Mouse (Mus musculus) erythroblast, embryonic 14.5 days (primary cell): Measurements from ENCODE around the gene Sox30.

Experiments
- GATA1 ChIP-seq: IDR thresholded peaks from 2 replicates; pipeline ENCODE4 v1.6.1; 2012; ENCODE audit warnings: low read length, inconsistent platforms, mixed read lengths
- TAL1 ChIP-seq: IDR thresholded peaks from 3 replicates; pipeline ENCODE4 v1.6.1; 2012; ENCODE audit warnings: low read length, inconsistent platforms, mixed read lengths

DNA sequence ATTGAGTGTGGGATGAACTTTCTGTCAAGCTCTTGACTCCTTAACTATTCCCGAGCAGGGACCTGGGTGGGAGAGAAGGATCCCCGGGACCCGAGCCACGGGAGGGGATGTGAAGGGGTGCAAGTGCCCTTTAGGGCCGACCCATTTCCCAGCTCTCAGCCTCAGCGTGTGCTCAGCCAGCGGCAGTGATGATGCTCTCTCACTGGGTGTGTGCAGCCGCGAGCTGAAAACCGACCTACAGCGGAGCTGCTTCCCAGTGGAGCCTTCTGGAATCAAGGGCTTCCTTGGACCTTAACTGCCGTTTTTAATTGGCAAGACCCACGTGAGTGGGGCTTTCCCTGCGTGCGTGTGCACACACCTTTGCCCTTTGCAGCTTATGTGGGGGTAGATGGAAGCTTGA is 58.8 kb downstream of the Sox30 start:
- TF ChIP-seq GATA1 (no peak), TAL1 (no peak)
